Mouse (Mus musculus) small intestine, adult 2 months (tissue): ENCODE data around the gene Hoxa3. TPM values are rescaled to one million over a fixed set of nuclear protein-coding genes. Genes with fewer than 3 reads are reported as not detected.

ENCODE experiments used
- H3K27ac ChIP-seq: fragments of 200-500 bp; 2 replicates; pipeline ENCODE4 v1.5.1; 2012; ENCODE audit warnings: low read depth, low read length, control low read depth, inconsistent platforms; ENCODE audit not compliant: insufficient read depth
- H3K27me3 ChIP-seq: fragments of 200-500 bp; 2 replicates; pipeline ENCODE4 v1.6.1; 2012; ENCODE audit warnings: mild to moderate bottlenecking, moderate library complexity, low read length, inconsistent platforms; ENCODE audit not compliant: control insufficient read depth, insufficient read depth
- H3K36me3 ChIP-seq: fragments of 200-500 bp; 2 replicates; pipeline ENCODE4 v1.6.1; 2012; ENCODE audit warnings: mild to moderate bottlenecking, low read length, control low read depth, inconsistent platforms; ENCODE audit not compliant: control insufficient read depth, insufficient read depth
- H3K4me1 ChIP-seq: fragments of 200-500 bp; 2 replicates; pipeline ENCODE4 v1.6.1; 2012; ENCODE audit warnings: low read length, inconsistent platforms, mixed read lengths; ENCODE audit not compliant: control insufficient read depth, insufficient read depth, insufficient read length
- H3K4me3 ChIP-seq: fragments of 200-500 bp; 2 replicates; pipeline ENCODE4 v1.5.1; 2012; ENCODE audit warnings: low read depth, mild to moderate bottlenecking, control low read depth, inconsistent platforms, low read length, moderate library complexity
- CTCF ChIP-seq: fragments of 200-500 bp; IDR thresholded peaks from 2 replicates; pipeline ENCODE4 v1.5.1; 2012; ENCODE audit warnings: low read depth, mild to moderate bottlenecking, control low read depth, inconsistent platforms, low read length, moderate library complexity, mixed read lengths; ENCODE audit not compliant: insufficient replicate concordance, insufficient read length; ENCODE audit errors: extremely low read depth
- POLR2A ChIP-seq: fragments of 200-500 bp; IDR thresholded peaks from 2 replicates; pipeline ENCODE4 v1.6.1; 2012; ENCODE audit warnings: low read depth, mild to moderate bottlenecking, control low read depth, inconsistent platforms, low read length, moderate library complexity
- WGBS: fragments of 180-500 bp; shearing (Covaris S2); methylation state at CpG from one replicate; pipeline ENCODE4 v1.1.7; 2018; 5-methylcytosine and 5-hydroxymethylcytosine counted together
- polyA plus RNA-seq: library from polyadenylated mRNA; depleted of rRNA; stranded (reverse); fragments of >200 nt; gene quantifications from 2 replicates; pipeline ENCODE4 v1.2.3, GENCODE M21; 2012

Gene Hoxa3
- polyA plus RNA-seq, 1 experiment: 5.0 TPM

- no peaks in the 10 kb centered on the region for H3K36me3 ChIP-seq
- no peak for TF ChIP-seq POLR2A
- TF ChIP-seq CTCF: no peak
- no peak overlapping the region for H3K4me3 ChIP-seq
- H3K27me3 ChIP-seq: peaks cover 86% of the 10 kb centered on the region
- peaks cover 9% of the 10 kb centered on the region for H3K4me1 ChIP-seq
- H3K27ac ChIP-seq: no peak overlapping the region
- WGBS: 5% methylated on average over 36 of the region's 36 CpGs
Measured at GRCm38 (mm10) chr6:52224895-52225611, 11.9 kb upstream of the Hoxa3 start.

GRCm38 (mm10) chr6:52223939-52224760, 11.0 kb upstream of the Hoxa3 start:
- 13% methylated on average over 24 of the region's 24 CpGs for WGBS
- no peak for TF ChIP-seq CTCF
- no peak for TF ChIP-seq POLR2A
- Histone ChIP-seq H3K27ac (no peak overlapping the region), H3K27me3 (peaks cover 84% of the 10 kb centered on the region), H3K4me1 (peaks cover 9% of the 10 kb centered on the region), H3K4me3 (no peak overlapping the region), H3K36me3 (no peaks in the 10 kb centered on the region)

- Histone ChIP-seq H3K4me3 (no peak overlapping the region), H3K27me3 (peaks cover 87% of the 10 kb centered on the region), H3K4me1 (peaks cover 9% of the 10 kb centered on the region), H3K36me3 (no peaks in the 10 kb centered on the region), H3K27ac (no peak overlapping the region)
- WGBS: 38% methylated on average over 13 of the region's 13 CpGs
- TF ChIP-seq CTCF (no peak), POLR2A (no peak)
Measured at GRCm38 (mm10) chr6:52222729-52223128, 9.6 kb upstream of the Hoxa3 start.

- WGBS: 21% methylated on average over 21 of the region's 21 CpGs
- peak overlapping the region; percentile 69 for H3K4me3 ChIP-seq
- TF ChIP-seq POLR2A (no peak), CTCF (no peak)
Measured at GRCm38 (mm10) chr6:52221993-52222685, 9.0 kb upstream of the Hoxa3 start.

GRCm38 (mm10) chr6:52221337-52221992, 8.3 kb upstream of the Hoxa3 start, which contains the start of gene Hoxa7:
Hoxa7 (minus strand) TSS chr6:52221854.
- H3K27ac ChIP-seq: no peak within 1 kb of the TSS
- TF ChIP-seq POLR2A: no peak
- TF ChIP-seq CTCF: peak; percentile 99
- H3K4me1 ChIP-seq: peaks cover 11% of the 10 kb centered on the region
- peak within 1 kb of the TSS; percentile 69 for H3K4me3 ChIP-seq
- no peaks in the 10 kb centered on the region for H3K36me3 ChIP-seq
- H3K27me3 ChIP-seq: peaks cover 85% of the 10 kb centered on the region
- 2% methylated on average over 46 of the region's 46 CpGs for WGBS

More at GRCm38 (mm10) chr6:52221993-52222685, 9.0 kb upstream of the Hoxa3 start:
- Histone ChIP-seq H3K4me1 (peaks cover 11% of the 10 kb centered on the region), H3K27me3 (peaks cover 87% of the 10 kb centered on the region), H3K27ac (no peak overlapping the region), H3K36me3 (no peaks in the 10 kb centered on the region)

- WGBS: 25% methylated on average over 12 of the region's 12 CpGs
- H3K36me3 ChIP-seq: no peaks in the 10 kb centered on the region
- H3K27me3 ChIP-seq: peaks cover 85% of the 10 kb centered on the region
- no peak overlapping the region for H3K27ac ChIP-seq
- TF ChIP-seq CTCF (no peak), POLR2A (no peak)
- H3K4me3 ChIP-seq: peak overlapping the region; percentile 69
- H3K4me1 ChIP-seq: peaks cover 9% of the 10 kb centered on the region
Measured at GRCm38 (mm10) chr6:52220865-52221310, 7.8 kb upstream of the Hoxa3 start.
